Mouse (Mus musculus) frontal cortex, postnatal 36 days (tissue): Measurements from ENCODE around the gene Plekhg3.

Experiments used
- DNase-seq, 2 experiments: peaks; one replicate each; pipeline ENCODE4 v3.0.0; 2022; ENCODE audit warnings: low spot score in 2 of 2

Gene Plekhg3

GRCm38 (mm10) chr12:76619847-76620246 lies 89.2 kb downstream of the Plekhg3 start:
- DNase-seq = no peak

GRCm38 (mm10) chr12:76623374-76623773 lies 92.7 kb downstream of the Plekhg3 start:
- DNase-seq = peak in 1 of 2 experiments; percentile 42
